Mouse (Mus musculus) lung, embryonic 14.5 days (tissue): ENCODE results near the gene Palld. TPM values are rescaled to one million over a fixed set of nuclear protein-coding genes. Genes with fewer than 3 reads are reported as not detected.

Source experiments
- ATAC-seq: fragments of 200-750 bp; cut with Nextera tagmentation; 2 replicates; pipeline ENCODE4 v1.8.0; 2017; ENCODE audit warnings: mild to moderate bottlenecking, moderate TSS enrichment, moderate library complexity; ENCODE audit not compliant: insufficient read depth
- DNase-seq: peaks from one replicate; pipeline ENCODE4 v3.0.0-alpha.2; 2015
- H3K27ac ChIP-seq: fragments of 300-500 bp; sonication (generic); 2 replicates; pipeline ENCODE4 v1.5.1; 2014; ENCODE audit warnings: low read depth, mild to moderate bottlenecking, moderate library complexity
- H3K27me3 ChIP-seq: fragments of 300-500 bp; sonication (generic); 2 replicates; pipeline ENCODE4 v1.6.1; 2014; ENCODE audit warnings: low read length, control low read depth; ENCODE audit not compliant: insufficient read depth
- H3K36me3 ChIP-seq: fragments of 300-500 bp; sonication (generic); 2 replicates; pipeline ENCODE4 v1.6.1; 2014; ENCODE audit warnings: control low read depth; ENCODE audit not compliant: insufficient read depth
- H3K4me1 ChIP-seq: fragments of 300-500 bp; sonication (generic); 2 replicates; pipeline ENCODE4 v1.6.1; 2014; ENCODE audit warnings: antibody characterized with exemption, control low read depth; ENCODE audit not compliant: insufficient read depth
- H3K4me2 ChIP-seq: fragments of 300-500 bp; sonication (generic); 2 replicates; pipeline ENCODE4 v1.6.1; 2014; ENCODE audit warnings: mild to moderate bottlenecking
- H3K4me3 ChIP-seq: fragments of 300-500 bp; sonication (generic); 2 replicates; pipeline ENCODE4 v1.5.1; 2014; ENCODE audit warnings: low read depth, low read length
- H3K9ac ChIP-seq: fragments of 300-500 bp; sonication (generic); 2 replicates; pipeline ENCODE4 v1.6.1; 2014
- H3K9me3 ChIP-seq: fragments of 300-500 bp; sonication (generic); 2 replicates; pipeline ENCODE4 v1.6.1; 2016; ENCODE audit warnings: low read depth, low read length, control low read depth
- CTCF ChIP-seq: IDR thresholded peaks from 2 replicates; pipeline ENCODE4 v1.5.1; 2016; ENCODE audit warnings: antibody characterized with exemption, low read depth
- WGBS: fragments of 180-500 bp; shearing (Covaris S2); extraction: QIAGEN DNeasy Blood & Tissue Kit; methylation state at CpG from one replicate; pipeline ENCODE4 v1.1.7; 2014; 5-methylcytosine and 5-hydroxymethylcytosine counted together
- polyA plus RNA-seq: library from polyadenylated mRNA; unstranded; fragments of >200 nt; fragmentation: Nextera tagmentation; extraction: Ambion mirVana; gene quantifications from 2 replicates; pipeline ENCODE4 v1.2.1, GENCODE M21; 2014

The Palld gene
- polyA plus RNA-seq, 1 experiment from 2014 or later: 85.0 TPM

DNA sequence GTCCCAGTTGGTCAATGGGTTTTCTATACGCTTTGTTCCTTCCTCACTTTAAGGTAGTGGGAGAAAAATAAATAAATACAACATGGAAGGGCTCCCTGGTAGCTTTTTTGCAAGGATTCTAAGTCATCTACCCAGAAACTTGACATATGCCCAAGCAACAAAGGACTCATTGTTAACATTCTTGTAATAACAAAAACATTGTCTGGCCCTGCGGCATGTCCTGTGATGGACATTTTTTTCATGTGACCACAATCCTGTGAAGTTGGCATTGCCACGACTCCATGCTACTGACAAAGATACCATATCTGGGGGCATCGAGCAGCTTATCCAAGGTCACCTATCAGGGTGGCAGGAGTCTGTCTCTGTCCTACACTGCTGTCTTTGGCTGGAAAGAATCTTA lies 232.1 kb downstream of the Palld start:
- peaks cover 15% of the 10 kb centered on the region for H3K4me1 ChIP-seq
- ATAC-seq (no peak), DNase-seq (no peak)
- H3K36me3 ChIP-seq: no peaks in the 10 kb centered on the region
- H3K27me3 ChIP-seq: no peaks in the 10 kb centered on the region
- H3K27ac ChIP-seq: no peak overlapping the region
- no peak overlapping the region for H3K4me2 ChIP-seq
- no peak overlapping the region for H3K9ac ChIP-seq
- no peak overlapping the region for H3K4me3 ChIP-seq
- TF ChIP-seq CTCF: no peak
- H3K9me3 ChIP-seq: no peaks in the 10 kb centered on the region
- WGBS: 41% methylated on average over 4 of the region's 4 CpGs

DNA sequence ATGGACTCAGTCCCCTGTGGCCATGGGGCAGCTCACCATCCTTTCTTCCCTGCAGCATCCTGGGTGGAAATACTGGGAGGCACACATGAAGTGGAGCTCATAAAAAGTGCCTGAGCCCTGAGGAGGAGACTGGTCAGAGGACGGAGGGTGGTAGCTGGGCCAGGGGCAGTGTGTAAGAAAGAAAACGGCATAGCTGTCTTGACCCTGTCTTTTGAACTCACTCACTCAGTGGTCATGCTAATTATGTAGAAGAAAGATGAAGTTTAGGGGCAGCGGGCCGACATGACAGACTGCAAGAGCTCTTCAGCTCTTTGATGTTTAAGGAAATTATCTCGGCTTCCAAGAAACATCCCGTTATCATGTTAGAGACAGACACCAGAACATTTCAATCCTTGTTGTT lies 235.6 kb downstream of the Palld start:
- Histone ChIP-seq H3K27ac (0 out of 2 replicates have a peak overlapping the region, but pooled peaks have one; percentile 5), H3K4me2 (no peak overlapping the region), H3K4me3 (no peak overlapping the region), H3K9me3 (no peaks in the 10 kb centered on the region), H3K9ac (no peak overlapping the region), H3K36me3 (no peaks in the 10 kb centered on the region), H3K4me1 (peaks cover 27% of the 10 kb centered on the region), H3K27me3 (no peaks in the 10 kb centered on the region)
- TF ChIP-seq CTCF: no peak
- DNase-seq (peak; percentile 46), ATAC-seq (0 out of 2 replicates have a peak, but pooled peaks have one; percentile 18)
- WGBS: 27% methylated on average over 6 of the region's 6 CpGs

GRCm38 (mm10) chr8:61665021-61665420 lies 237.5 kb downstream of the Palld start:
- no peak for TF ChIP-seq CTCF
- Histone ChIP-seq H3K27ac (peak overlapping the region; percentile 15), H3K4me3 (no peak overlapping the region), H3K27me3 (no peaks in the 10 kb centered on the region), H3K4me1 (peaks cover 24% of the 10 kb centered on the region), H3K36me3 (no peaks in the 10 kb centered on the region), H3K4me2 (no peak overlapping the region), H3K9me3 (no peaks in the 10 kb centered on the region), H3K9ac (no peak overlapping the region)
- WGBS: 17% methylated on average over 8 of the region's 8 CpGs
- ATAC-seq (peak; percentile 74), DNase-seq (peak; percentile 79)

GRCm38 (mm10) chr8:61664162-61664561 lies 238.3 kb downstream of the Palld start:
- Histone ChIP-seq H3K4me3 (no peak overlapping the region), H3K36me3 (no peaks in the 10 kb centered on the region), H3K9me3 (no peaks in the 10 kb centered on the region), H3K4me1 (peaks cover 24% of the 10 kb centered on the region), H3K27ac (peak overlapping the region; percentile 15), H3K27me3 (no peaks in the 10 kb centered on the region), H3K4me2 (no peak overlapping the region), H3K9ac (no peak overlapping the region)
- 50% methylated on average over 6 of the region's 6 CpGs for WGBS
- no peak for ATAC-seq
- TF ChIP-seq CTCF: no peak
- peak; percentile 63 for DNase-seq

GRCm38 (mm10) chr8:61662829-61663228 lies 239.7 kb downstream of the Palld start:
- Histone ChIP-seq H3K27me3 (no peaks in the 10 kb centered on the region), H3K27ac (no peak overlapping the region), H3K9me3 (no peaks in the 10 kb centered on the region), H3K4me1 (peaks cover 24% of the 10 kb centered on the region), H3K36me3 (no peaks in the 10 kb centered on the region), H3K9ac (no peak overlapping the region), H3K4me3 (no peak overlapping the region), H3K4me2 (no peak overlapping the region)
- WGBS: 54% methylated on average over 4 of the region's 4 CpGs
- DNase-seq: peak; percentile 61
- TF ChIP-seq CTCF: no peak
- no peak for ATAC-seq

GRCm38 (mm10) chr8:61661611-61662010 lies 240.9 kb downstream of the Palld start:
- H3K36me3 ChIP-seq: no peaks in the 10 kb centered on the region
- ATAC-seq (no peak), DNase-seq (no peak)
- peaks cover 22% of the 10 kb centered on the region for H3K4me1 ChIP-seq
- no peaks in the 10 kb centered on the region for H3K9me3 ChIP-seq
- H3K27ac ChIP-seq: no peak overlapping the region
- no peak overlapping the region for H3K4me3 ChIP-seq
- no peak overlapping the region for H3K4me2 ChIP-seq
- no peaks in the 10 kb centered on the region for H3K27me3 ChIP-seq
- H3K9ac ChIP-seq: no peak overlapping the region
- 54% methylated on average over 5 of the region's 5 CpGs for WGBS
- TF ChIP-seq CTCF: no peak

DNA sequence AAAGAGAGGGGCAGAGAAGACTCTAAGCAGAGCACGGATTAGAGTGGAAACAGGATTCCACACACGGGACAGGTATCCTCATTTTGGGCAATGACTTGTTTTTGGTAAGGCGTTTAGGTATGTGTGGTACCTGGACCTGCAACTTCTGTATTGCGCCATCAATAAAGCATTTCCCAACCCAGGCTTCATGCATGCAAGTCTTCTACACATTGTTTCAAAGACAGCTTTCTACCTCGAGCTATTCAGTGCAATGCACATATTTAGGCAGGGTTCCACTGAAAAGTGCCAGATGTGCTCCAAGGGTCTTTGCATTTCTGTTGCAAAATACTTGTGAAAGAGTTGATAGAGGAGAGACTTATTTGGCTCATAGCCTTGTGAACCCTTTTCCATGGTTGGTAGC lies 241.5 kb downstream of the Palld start:
- no peak for DNase-seq
- H3K27me3 ChIP-seq: no peaks in the 10 kb centered on the region
- no peaks in the 10 kb centered on the region for H3K36me3 ChIP-seq
- no peak overlapping the region for H3K4me2 ChIP-seq
- ATAC-seq: no peak
- TF ChIP-seq CTCF: no peak
- no peak overlapping the region for H3K4me3 ChIP-seq
- 74% methylated on average over 5 of the region's 5 CpGs for WGBS
- peaks cover 18% of the 10 kb centered on the region for H3K4me1 ChIP-seq
- no peak overlapping the region for H3K9ac ChIP-seq
- no peaks in the 10 kb centered on the region for H3K9me3 ChIP-seq
- H3K27ac ChIP-seq: no peak overlapping the region

- Histone ChIP-seq H3K36me3 (no peaks in the 10 kb centered on the region), H3K9ac (no peak overlapping the region), H3K4me3 (no peak overlapping the region), H3K4me1 (no peaks in the 10 kb centered on the region; the same call in 1 of the 2 replicates), H3K27me3 (no peaks in the 10 kb centered on the region), H3K27ac (no peak overlapping the region), H3K4me2 (no peak overlapping the region), H3K9me3 (no peaks in the 10 kb centered on the region)
- peak; percentile 77 for DNase-seq
- 26% methylated on average over 6 of the region's 6 CpGs for WGBS
- no peak for TF ChIP-seq CTCF
- peak; percentile 86 for ATAC-seq
Observed at GRCm38 (mm10) chr8:61651955-61652354, 250.5 kb downstream of the Palld start.
